Mouse (Mus musculus) kidney, postnatal 0 days (tissue): ENCODE data around the gene Macrod2. TPM values are rescaled to one million over a fixed set of nuclear protein-coding genes. Genes with fewer than 3 reads are reported as not detected.
A peak's percentile ranks its signal among the peaks of the same experiment; 100 is the strongest.

Source experiments
- ATAC-seq: fragments of 200-750 bp; cut with Nextera tagmentation; replicated peaks from 2 replicates; pipeline ENCODE4 v1.8.0; 2017; ENCODE audit warnings: low read depth, moderate number of reproducible peaks, moderate TSS enrichment, moderate library complexity; ENCODE audit not compliant: low FRiP score
- DNase-seq: peaks from one replicate; pipeline ENCODE4 v3.0.0-alpha.2; 2016; ENCODE audit warnings: low spot score
- H3K27ac ChIP-seq: fragments of 300-500 bp; sonication (generic); 2 replicates; pipeline ENCODE4 v1.5.1; 2014; ENCODE audit warnings: mild to moderate bottlenecking
- H3K27me3 ChIP-seq: fragments of 300-500 bp; sonication (generic); 2 replicates; pipeline ENCODE4 v1.6.1; 2014; ENCODE audit warnings: low read length, mixed read lengths; ENCODE audit not compliant: insufficient read depth
- H3K36me3 ChIP-seq: fragments of 300-500 bp; sonication (generic); 2 replicates; pipeline ENCODE4 v1.6.1; 2014; ENCODE audit warnings: low read length, mixed read lengths; ENCODE audit not compliant: insufficient read depth
- H3K4me1 ChIP-seq: fragments of 300-500 bp; sonication (generic); replicated peaks from 2 replicates; pipeline ENCODE4 v1.6.1; 2014; ENCODE audit warnings: antibody characterized with exemption, low read length, mixed read lengths; ENCODE audit not compliant: insufficient read depth
- H3K4me2 ChIP-seq: fragments of 300-500 bp; sonication (generic); 2 replicates; pipeline ENCODE4 v1.6.1; 2014; ENCODE audit warnings: mild to moderate bottlenecking, low read length, moderate library complexity, mixed read lengths
- H3K4me3 ChIP-seq: fragments of 300-500 bp; sonication (generic); replicated peaks from 2 replicates; pipeline ENCODE4 v1.5.1; 2014; ENCODE audit warnings: low read depth, low read length
- H3K9ac ChIP-seq: fragments of 300-500 bp; sonication (generic); 2 replicates; pipeline ENCODE4 v1.6.1; 2014; ENCODE audit warnings: low read depth, low read length
- H3K9me3 ChIP-seq: fragments of 300-500 bp; sonication (generic); replicated peaks from 2 replicates; pipeline ENCODE4 v1.6.1; 2016; ENCODE audit warnings: low read length, inconsistent platforms, mixed read lengths
- CTCF ChIP-seq: IDR thresholded peaks from 2 replicates; pipeline ENCODE4 v1.5.1; 2016; ENCODE audit warnings: antibody characterized with exemption, low read depth, mild to moderate bottlenecking, moderate library complexity
- WGBS: fragments of 180-500 bp; shearing (Covaris S2); extraction: QIAGEN DNeasy Blood & Tissue Kit; methylation state at CpG from one replicate; pipeline ENCODE4 v1.1.7; 2014; 5-methylcytosine and 5-hydroxymethylcytosine counted together
- polyA plus RNA-seq: library from polyadenylated mRNA; unstranded; fragments of >200 nt; fragmentation: Nextera tagmentation; extraction: Ambion mirVana; gene quantifications from 2 replicates; pipeline ENCODE4 v1.2.1, GENCODE M21; 2015

The Macrod2 gene
- polyA plus RNA-seq, 1 experiment from 2014 or later = 28.6 TPM

- Histone ChIP-seq H3K9ac (no peak overlapping the region), H3K36me3 (no peaks in the 10 kb centered on the region), H3K4me3 (no peak overlapping the region), H3K27me3 (no peaks in the 10 kb centered on the region), H3K4me1 (no peaks in the 10 kb centered on the region), H3K4me2 (peak overlapping the region; percentile 15; the same call in 1 of the 2 replicates), H3K9me3 (no peaks in the 10 kb centered on the region), H3K27ac (no peak overlapping the region)
- WGBS = 10% methylated on average over 7 of the region's 7 CpGs
- TF ChIP-seq CTCF = no peak
- no peak for ATAC-seq
- peak; percentile 43 for DNase-seq
Observed at GRCm38 (mm10) chr2:142334441-142335102, 1939.5 kb downstream of the Macrod2 start.

DNA sequence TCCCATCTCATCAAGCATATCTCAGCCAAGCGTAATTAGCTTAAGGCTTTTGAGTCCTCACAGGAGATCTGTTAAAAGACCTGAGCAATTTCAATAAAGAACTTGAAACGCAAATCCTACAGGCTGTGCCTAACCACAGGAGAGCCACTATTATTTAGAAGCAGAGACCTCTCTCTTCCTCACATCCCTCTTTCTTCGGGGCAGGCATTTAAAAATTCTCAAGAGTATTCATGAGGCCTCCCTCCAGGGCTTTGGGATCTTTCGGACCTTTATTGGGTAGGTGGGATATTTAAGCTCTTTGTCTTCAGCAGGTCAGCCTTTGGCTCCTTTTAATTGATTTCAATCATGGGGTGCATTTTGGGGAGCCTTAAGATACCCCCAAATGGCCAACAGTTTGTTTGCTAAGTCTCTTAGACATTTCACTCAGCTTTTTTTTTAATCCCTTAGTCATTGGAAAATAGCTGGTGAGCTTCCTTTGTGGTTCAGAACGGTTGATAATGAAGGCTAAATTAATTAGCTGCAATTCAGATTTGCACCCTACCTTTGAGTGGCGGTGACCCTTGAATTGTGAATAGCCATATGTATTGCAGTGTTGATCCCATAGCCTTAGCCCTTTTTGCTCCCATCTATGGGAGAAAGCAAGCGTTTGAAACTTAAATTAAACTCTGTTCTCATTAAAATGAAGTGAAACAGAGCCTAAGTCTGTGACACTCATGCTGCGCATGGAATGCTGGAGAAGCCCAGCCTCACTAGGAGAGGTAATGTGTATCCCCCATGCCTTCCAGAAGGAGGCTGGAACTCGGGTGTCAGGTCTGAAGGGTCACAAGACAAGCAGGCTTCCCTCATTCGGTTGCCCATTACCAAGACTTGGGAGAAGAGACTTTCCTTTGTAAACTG lies 1940.2 kb downstream of the Macrod2 start:
- WGBS = 47% methylated on average over 10 of the region's 10 CpGs
- H3K27me3 ChIP-seq = no peaks in the 10 kb centered on the region
- no peak overlapping the region for H3K9ac ChIP-seq
- H3K36me3 ChIP-seq = no peaks in the 10 kb centered on the region
- DNase-seq = no peak
- no peaks in the 10 kb centered on the region for H3K9me3 ChIP-seq
- H3K4me2 ChIP-seq = 0 out of 2 replicates have a peak overlapping the region, but pooled peaks have one; percentile 15
- TF ChIP-seq CTCF = no peak
- no peaks in the 10 kb centered on the region for H3K4me1 ChIP-seq
- ATAC-seq = no peak
- H3K27ac ChIP-seq = no peak overlapping the region
- H3K4me3 ChIP-seq = no peak overlapping the region

- no peaks in the 10 kb centered on the region for H3K27me3 ChIP-seq
- H3K36me3 ChIP-seq = no peaks in the 10 kb centered on the region
- no peaks in the 10 kb centered on the region for H3K4me1 ChIP-seq
- H3K27ac ChIP-seq = no peak overlapping the region
- no peak overlapping the region for H3K4me2 ChIP-seq
- no peaks in the 10 kb centered on the region for H3K9me3 ChIP-seq
- H3K4me3 ChIP-seq = no peak overlapping the region
- no peak overlapping the region for H3K9ac ChIP-seq
- ATAC-seq (no peak; the same call in 1 of the 2 replicates), DNase-seq (no peak)
- 41% methylated on average over 1 of the region's 2 CpGs for whole genome bisulfite sequencing
- TF ChIP-seq CTCF = no peak
Observed at GRCm38 (mm10) chr2:142344021-142344420, 1948.9 kb downstream of the Macrod2 start.

- Histone ChIP-seq H3K9ac (no peak overlapping the region), H3K4me2 (no peak overlapping the region), H3K4me3 (no peak overlapping the region), H3K4me1 (no peaks in the 10 kb centered on the region), H3K27ac (no peak overlapping the region), H3K9me3 (no peaks in the 10 kb centered on the region), H3K27me3 (no peaks in the 10 kb centered on the region), H3K36me3 (no peaks in the 10 kb centered on the region)
- no peak for TF ChIP-seq CTCF
- no peak for DNase-seq
- 86% methylated on average over 2 of the region's 2 CpGs for WGBS
- ATAC-seq = no peak
Observed at GRCm38 (mm10) chr2:142344758-142345157, 1949.6 kb downstream of the Macrod2 start.

- Histone ChIP-seq H3K27ac (no peak overlapping the region), H3K36me3 (no peaks in the 10 kb centered on the region), H3K27me3 (no peaks in the 10 kb centered on the region), H3K9ac (no peak overlapping the region), H3K9me3 (no peaks in the 10 kb centered on the region), H3K4me2 (no peak overlapping the region), H3K4me1 (no peaks in the 10 kb centered on the region), H3K4me3 (no peak overlapping the region)
- DNase-seq = no peak
- no peak for TF ChIP-seq CTCF
- no peak for ATAC-seq
Observed at GRCm38 (mm10) chr2:142349805-142350204, 1954.7 kb downstream of the Macrod2 start.

DNA sequence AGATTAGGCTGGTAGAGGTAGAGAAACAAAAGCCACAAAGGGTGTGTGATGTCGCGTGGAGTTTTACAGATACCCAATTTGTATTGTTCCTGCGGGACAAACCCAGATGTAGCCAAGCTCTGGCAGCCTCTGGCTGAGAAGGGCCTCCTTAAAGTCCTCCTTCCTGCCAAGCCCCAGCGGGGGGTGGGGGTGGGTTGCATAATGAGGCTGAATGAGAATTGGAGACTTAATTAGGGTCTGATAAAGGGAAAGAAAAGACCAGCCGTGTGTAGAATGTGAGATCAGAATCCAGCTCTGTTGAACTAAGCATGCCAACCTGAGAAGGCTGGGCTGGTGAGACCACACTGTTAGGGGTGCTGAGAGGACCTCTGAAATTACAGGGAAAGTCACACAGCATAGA lies 1967.8 kb downstream of the Macrod2 start:
- ATAC-seq (no peak), DNase-seq (no peak)
- no peak overlapping the region for H3K4me2 ChIP-seq
- 11% methylated on average over 5 of the region's 5 CpGs for WGBS
- no peak overlapping the region for H3K9ac ChIP-seq
- no peaks in the 10 kb centered on the region for H3K36me3 ChIP-seq
- H3K27me3 ChIP-seq = no peaks in the 10 kb centered on the region
- no peak overlapping the region for H3K27ac ChIP-seq
- TF ChIP-seq CTCF = no peak
- no peak overlapping the region for H3K4me3 ChIP-seq
- no peaks in the 10 kb centered on the region for H3K9me3 ChIP-seq
- H3K4me1 ChIP-seq = no peaks in the 10 kb centered on the region
